Mouse (Mus musculus) E14TG2a.4 (cell line): ENCODE data around the gene Sbno2.

Source experiments
- H3K27me3 ChIP-seq: 2 replicates; pipeline ENCODE4 v1.6.1; 2014; ENCODE audit warnings: low read length, control low read depth; ENCODE audit not compliant: insufficient read depth
- H3K36me3 ChIP-seq: 2 replicates; pipeline ENCODE4 v1.6.1; 2014; ENCODE audit warnings: low read length, control low read depth; ENCODE audit not compliant: insufficient read depth
- H3K4me1 ChIP-seq: replicated peaks from 2 replicates; pipeline ENCODE4 v1.6.1; 2014; ENCODE audit warnings: low read depth, low read length, control low read depth
- H3K4me3 ChIP-seq: replicated peaks from 2 replicates; pipeline ENCODE4 v1.5.1; 2014; ENCODE audit warnings: mild to moderate bottlenecking, low read length
- H3K9me3 ChIP-seq: 2 replicates; pipeline ENCODE4 v1.6.1; 2014; ENCODE audit warnings: low read length, control low read depth
- CTCF ChIP-seq: conservative IDR thresholded peaks from 2 replicates; pipeline ENCODE4 v1.5.1; 2014; ENCODE audit warnings: low read length
- NANOG ChIP-seq: IDR thresholded peaks from 2 replicates; pipeline ENCODE4 v1.6.1; 2014; ENCODE audit warnings: borderline replicate concordance, low read length, mixed read lengths
- POU5F1 ChIP-seq: IDR thresholded peaks from 2 replicates; pipeline ENCODE4 v1.6.1; 2014; ENCODE audit warnings: low read length, borderline replicate concordance

The Sbno2 gene

DNA sequence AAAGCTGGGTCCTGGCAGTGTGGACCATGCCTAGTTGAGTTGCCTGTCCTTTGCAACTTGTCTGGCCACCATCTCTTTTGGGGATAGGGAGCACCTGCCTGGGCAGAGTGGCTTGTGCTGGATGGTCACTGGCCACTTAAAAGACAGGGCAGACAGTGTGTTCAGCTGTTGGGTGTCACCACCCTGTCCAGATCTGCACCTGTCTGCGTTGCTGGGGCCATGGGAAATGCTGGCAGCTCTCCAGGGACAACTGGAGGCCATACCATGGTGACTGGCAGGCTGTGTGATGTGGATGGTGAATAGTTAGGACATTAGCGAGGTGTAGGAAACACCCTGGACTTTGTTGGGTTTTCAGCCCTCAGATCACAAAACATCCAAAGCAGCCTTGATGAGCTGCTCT lies 14.8 kb upstream of the Sbno2 start:
- no peak for TF ChIP-seq NANOG
- TF ChIP-seq POU5F1, result no peak
- no peak for TF ChIP-seq CTCF

DNA sequence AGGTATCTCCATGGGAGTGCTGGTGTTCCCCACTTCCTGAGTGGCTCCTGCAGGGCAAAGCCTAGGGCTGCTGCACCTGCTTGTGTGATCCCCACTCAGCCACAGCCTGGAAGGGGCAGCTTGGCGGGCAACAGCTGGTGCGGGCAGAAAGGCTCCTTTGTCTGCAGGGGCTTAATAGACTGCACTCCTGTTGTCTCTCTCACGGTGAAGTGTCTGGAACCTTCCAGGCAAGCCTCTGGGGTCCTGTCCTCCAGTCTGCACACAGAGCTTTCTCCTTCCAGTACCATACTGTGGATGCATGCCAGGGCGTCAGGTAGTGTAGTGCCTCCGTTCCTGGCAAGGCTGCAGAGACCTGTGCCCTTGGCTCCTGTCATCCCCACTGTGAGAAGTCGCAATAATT lies 13.2 kb upstream of the Sbno2 start:
- Histone ChIP-seq H3K27me3 (no peaks in the 10 kb centered on the region), H3K4me1 (peaks cover 76% of the 10 kb centered on the region), H3K4me3 (peak overlapping the region; percentile 100), H3K9me3 (no peaks in the 10 kb centered on the region), H3K36me3 (peaks cover 70% of the 10 kb centered on the region)
- TF ChIP-seq CTCF, result no peak
- TF ChIP-seq NANOG, result no peak

More for the DNA sequence above, 14.8 kb upstream of the Sbno2 start:
- peaks cover 82% of the 10 kb centered on the region for H3K4me1 ChIP-seq
- H3K9me3 ChIP-seq, result no peaks in the 10 kb centered on the region
- 0 out of 2 replicates have a peak overlapping the region, but pooled peaks have one; percentile 13 for H3K4me3 ChIP-seq
- peaks cover 86% of the 10 kb centered on the region for H3K36me3 ChIP-seq
- no peaks in the 10 kb centered on the region for H3K27me3 ChIP-seq

DNA sequence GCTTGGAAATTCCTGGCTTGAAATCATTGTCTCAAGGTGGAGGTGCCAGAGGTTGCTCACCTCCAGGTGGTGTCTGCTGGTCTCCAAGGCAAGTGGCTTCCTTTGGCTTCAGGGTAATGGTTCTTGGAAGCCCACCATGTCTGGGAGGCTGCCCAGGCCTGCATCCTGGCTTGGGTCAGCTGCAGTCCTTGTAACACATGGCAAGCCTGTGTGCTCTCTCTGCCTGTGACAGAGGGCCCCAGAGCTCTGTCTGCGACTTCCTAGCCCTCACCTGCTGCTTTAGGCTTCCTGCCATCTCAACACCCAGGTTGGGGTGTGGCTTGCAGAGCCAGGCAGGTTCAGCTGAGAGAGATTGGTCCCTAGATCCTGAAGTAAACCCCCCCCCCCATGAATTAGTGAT lies 12.4 kb upstream of the Sbno2 start:
- Histone ChIP-seq H3K4me1 (peaks cover 72% of the 10 kb centered on the region), H3K9me3 (no peaks in the 10 kb centered on the region), H3K36me3 (peaks cover 62% of the 10 kb centered on the region), H3K27me3 (no peaks in the 10 kb centered on the region), H3K4me3 (peak overlapping the region; percentile 100)
- TF ChIP-seq CTCF, result no peak

DNA sequence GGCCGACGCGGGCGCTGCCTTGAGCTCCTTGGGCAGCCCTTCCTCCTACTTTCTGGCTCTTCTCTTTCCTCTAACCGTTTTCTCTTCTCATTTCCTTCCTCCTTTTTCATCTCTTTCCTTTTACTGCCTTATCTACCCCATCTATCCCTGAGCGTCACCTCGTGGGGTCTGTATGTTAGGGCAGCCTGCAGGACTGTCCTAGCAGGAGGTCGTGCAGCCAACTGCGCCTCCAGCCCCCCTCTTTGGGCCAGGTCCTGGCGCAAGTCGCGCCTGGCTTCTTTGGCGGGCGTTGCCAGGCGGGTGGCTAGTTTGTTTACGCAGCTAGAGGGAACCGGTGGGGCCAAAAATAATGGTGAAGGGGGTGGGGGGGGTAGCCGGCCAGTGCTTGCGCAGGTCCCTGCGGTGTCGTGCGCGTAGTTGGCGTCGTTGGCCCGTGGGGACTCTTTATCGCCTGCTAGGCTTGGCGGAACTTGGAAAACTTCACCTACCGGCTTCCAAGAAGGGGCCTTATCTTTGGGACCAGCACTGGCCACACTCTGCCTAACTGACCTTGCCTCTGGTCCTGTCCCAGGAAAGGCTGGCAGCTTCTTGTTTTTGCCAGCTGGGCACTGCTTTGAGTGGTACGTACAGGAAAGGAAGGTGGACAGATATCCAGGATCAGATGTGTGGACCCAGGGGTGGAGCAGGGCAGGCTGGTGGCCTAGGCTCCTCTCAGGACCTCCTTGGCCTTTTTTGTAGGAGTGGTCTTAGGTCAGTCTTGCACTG lies 11.7 kb upstream of the Sbno2 start:
- Histone ChIP-seq H3K27me3 (no peaks in the 10 kb centered on the region), H3K36me3 (peaks cover 56% of the 10 kb centered on the region), H3K9me3 (no peaks in the 10 kb centered on the region), H3K4me3 (peak overlapping the region; percentile 100), H3K4me1 (peaks cover 67% of the 10 kb centered on the region)
- TF ChIP-seq NANOG (no peak), CTCF (no peak), POU5F1 (no peak)

DNA sequence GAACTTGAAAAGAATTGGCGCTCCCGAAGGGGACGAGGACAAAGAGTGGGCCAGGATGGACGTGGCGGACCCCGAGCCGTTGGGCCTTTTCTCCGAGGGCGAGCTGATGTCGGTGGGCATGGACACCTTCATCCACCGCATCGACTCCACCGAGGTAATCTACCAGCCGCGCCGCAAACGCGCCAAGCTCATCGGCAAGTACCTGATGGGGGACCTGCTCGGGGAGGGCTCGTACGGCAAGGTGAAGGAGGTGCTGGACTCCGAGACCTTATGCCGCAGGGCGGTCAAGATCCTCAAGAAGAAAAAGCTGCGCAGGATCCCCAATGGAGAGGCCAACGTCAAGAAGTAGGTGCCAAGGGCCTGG lies 11.2 kb upstream of the Sbno2 start:
- Histone ChIP-seq H3K9me3 (no peaks in the 10 kb centered on the region), H3K4me3 (peak overlapping the region; percentile 100), H3K4me1 (peaks cover 62% of the 10 kb centered on the region), H3K36me3 (peaks cover 51% of the 10 kb centered on the region), H3K27me3 (no peaks in the 10 kb centered on the region)
- TF ChIP-seq NANOG, result no peak
- TF ChIP-seq POU5F1, result no peak
- no peak for TF ChIP-seq CTCF

DNA sequence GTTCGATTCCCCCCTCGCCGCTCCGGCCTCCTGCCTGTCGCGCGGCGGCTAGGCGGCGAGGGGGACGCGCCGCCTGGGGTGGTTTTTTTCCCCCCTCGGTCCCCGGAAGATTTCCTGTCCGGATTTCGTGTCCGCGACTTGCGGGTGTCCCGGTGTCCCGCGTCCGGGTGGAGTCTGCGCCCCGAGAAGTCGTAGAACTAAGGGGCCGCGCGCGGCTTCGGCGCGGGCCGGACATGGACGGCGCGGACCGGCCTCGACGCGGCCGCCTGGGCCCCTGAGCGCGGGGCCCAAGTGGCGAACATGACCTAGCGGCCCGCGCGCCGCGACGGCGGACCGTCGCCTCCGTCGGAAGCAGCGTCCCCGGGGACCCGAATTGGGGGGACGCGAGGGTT lies 10.6 kb upstream of the Sbno2 start:
- TF ChIP-seq POU5F1 (no peak), CTCF (no peak)
- H3K9me3 ChIP-seq, result no peaks in the 10 kb centered on the region
- peaks cover 61% of the 10 kb centered on the region for H3K4me1 ChIP-seq
- no peaks in the 10 kb centered on the region for H3K27me3 ChIP-seq
- peak overlapping the region; percentile 100 for H3K4me3 ChIP-seq
- H3K36me3 ChIP-seq, result peaks cover 45% of the 10 kb centered on the region

DNA sequence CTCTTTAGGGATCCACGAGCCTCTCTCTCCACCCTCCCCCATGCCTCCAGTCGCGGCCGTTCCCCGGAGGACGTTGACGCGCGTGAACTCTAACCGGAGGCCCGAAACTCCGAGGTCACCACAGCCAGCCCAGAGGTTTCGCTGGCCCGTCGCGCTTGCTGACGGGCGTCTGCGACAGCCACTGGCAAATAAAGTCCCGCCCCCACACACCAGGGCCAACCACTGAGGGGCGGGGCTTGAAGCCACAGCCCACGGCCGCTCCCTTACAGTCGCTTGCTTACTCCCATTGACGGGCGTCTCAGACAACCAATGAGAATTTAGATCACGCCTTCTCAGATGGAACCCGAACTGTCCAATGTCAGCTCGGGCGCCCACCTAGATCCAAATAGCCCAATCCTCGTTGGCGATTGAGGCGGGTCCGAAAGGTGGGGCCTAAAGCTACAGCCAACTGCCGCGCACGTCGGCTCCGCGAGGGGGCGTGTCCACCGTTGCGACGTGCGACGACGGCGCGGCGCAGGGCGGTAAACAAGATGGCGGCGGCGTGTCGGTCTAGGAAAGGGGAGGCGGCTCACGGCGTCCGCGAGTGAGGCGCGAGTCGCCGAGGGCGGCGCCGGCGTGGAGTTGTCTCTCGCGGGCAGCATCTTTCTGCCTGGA lies 10.0 kb upstream of the Sbno2 start, which contains the start of gene Stk11:
Gene Stk11 (plus strand): TSS at position 514 of the 654 bp plus-strand sequence.
- H3K4me1 ChIP-seq, result peaks cover 58% of the 10 kb centered on the region
- no peaks in the 10 kb centered on the region for H3K9me3 ChIP-seq
- no peaks in the 10 kb centered on the region for H3K27me3 ChIP-seq
- peak within 1 kb of the TSS; percentile 100 for H3K4me3 ChIP-seq
- TF ChIP-seq CTCF (no peak), NANOG (no peak), POU5F1 (no peak)
- H3K36me3 ChIP-seq, result peaks cover 39% of the 10 kb centered on the region

DNA sequence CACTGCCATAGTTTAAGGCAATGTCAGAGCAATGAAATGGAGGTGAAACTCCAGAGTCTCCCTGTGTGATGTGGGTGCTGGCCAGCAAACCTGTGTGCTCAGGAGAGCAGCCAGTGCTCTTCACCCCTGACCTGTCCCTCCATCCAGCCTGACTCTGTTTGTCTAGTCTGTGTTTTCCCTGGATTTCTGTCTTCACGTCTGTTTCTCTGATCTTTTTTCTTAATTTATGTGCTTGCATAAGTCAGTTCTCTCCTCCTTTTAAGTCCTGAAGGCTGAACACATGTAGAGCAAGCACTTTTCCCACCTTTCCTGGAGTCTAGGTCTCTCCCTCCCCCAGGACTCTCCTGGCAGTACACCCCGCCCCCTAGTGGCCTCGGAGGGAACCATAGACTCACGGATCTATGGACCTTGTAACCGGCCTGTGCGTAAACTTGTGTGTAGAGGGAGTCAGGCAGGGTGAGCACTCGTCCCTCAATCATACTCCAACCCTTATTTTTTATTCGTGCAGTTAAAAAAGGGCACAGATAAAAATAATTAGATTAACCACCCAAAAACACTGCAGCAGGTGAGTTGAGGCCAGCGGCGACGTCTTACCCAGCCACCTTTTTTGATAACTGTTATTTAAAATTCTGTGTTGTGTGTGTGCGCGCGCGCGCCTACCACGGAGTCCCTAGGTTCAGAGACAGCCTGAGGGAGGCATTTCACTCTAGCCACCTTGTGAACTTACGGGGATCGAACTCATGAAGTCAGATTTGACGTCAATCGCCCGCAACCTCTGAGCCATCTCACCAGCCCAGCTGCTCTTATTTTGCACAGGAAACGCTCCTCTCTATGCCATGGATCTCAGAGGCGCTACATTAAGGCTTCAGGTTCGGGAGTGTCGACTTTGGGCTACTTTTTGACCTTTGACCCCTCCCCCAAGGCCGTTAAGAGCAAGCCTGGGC lies 9.2 kb upstream of the Sbno2 start:
- H3K36me3 ChIP-seq, result peaks cover 31% of the 10 kb centered on the region
- no peaks in the 10 kb centered on the region for H3K27me3 ChIP-seq
- no peaks in the 10 kb centered on the region for H3K9me3 ChIP-seq
- peak overlapping the region; percentile 89 for H3K4me3 ChIP-seq
- peaks cover 56% of the 10 kb centered on the region for H3K4me1 ChIP-seq
- peak; percentile 93 for TF ChIP-seq CTCF
- TF ChIP-seq NANOG, result no peak
- TF ChIP-seq POU5F1, result no peak

DNA sequence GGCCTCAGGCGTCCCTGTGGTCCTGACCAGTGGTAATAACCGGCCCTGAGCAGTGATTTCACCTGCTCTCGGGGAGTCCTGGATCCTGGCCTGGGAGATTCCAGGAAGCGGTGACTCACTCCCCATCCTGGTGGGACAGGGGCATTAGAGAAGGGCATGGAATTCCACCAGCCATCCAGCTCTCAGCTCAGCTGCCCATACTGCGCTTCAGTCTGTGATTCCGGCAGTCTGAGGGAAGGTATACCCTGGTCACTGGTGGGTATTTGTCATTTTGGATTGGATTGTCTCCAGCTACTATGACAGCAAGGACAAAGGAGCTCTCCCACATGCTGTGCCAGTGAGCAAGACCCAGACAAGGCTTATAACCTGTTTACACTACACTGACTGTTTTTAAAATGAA lies 2.3 kb upstream of the Sbno2 start:
- TF ChIP-seq CTCF (no peak), NANOG (no peak), POU5F1 (no peak)
- H3K27me3 ChIP-seq, result no peaks in the 10 kb centered on the region

More for the DNA sequence above, 2.3 kb upstream of the Sbno2 start:
- Histone ChIP-seq H3K4me3 (no peak overlapping the region), H3K4me1 (peaks cover 52% of the 10 kb centered on the region), H3K9me3 (no peaks in the 10 kb centered on the region), H3K36me3 (no peaks in the 10 kb centered on the region)
